Mouse (Mus musculus): Measurements from ENCODE around the gene Trcg1. TPM values are rescaled to one million over a fixed set of nuclear protein-coding genes. Genes with fewer than 3 reads are reported as not detected.

Gene Trcg1
- total RNA-seq, 2 experiments from 2014 or later, result not detected

- DNase-seq (ENCODE audit: low spot score in 2 of 2), result no peak
Measured at GRCm38 (mm10) chr9:57232341-57232940, 3.9 kb upstream of the Trcg1 start.

GRCm38 (mm10) chr9:57233142-57233541 lies 3.2 kb upstream of the Trcg1 start:
- DNase-seq (ENCODE audit: low spot score in 2 of 2), result no peak

- no peak for DNase-seq (ENCODE audit: low spot score in 2 of 2)
Measured at GRCm38 (mm10) chr9:57233767-57234166, 2.6 kb upstream of the Trcg1 start.

- DNase-seq (ENCODE audit: low spot score in 2 of 2), result no peak
Measured at GRCm38 (mm10) chr9:57237705-57238104, 1.3 kb downstream of the Trcg1 start.

GRCm38 (mm10) chr9:57238220-57238619 lies 1.9 kb downstream of the Trcg1 start:
- DNase-seq (ENCODE audit: low spot score in 2 of 2), result no peak

- DNase-seq (ENCODE audit: low spot score in 2 of 2), result no peak
Measured at GRCm38 (mm10) chr9:57241111-57241510, 4.8 kb downstream of the Trcg1 start.

- no peak for DNase-seq (ENCODE audit: low spot score in 2 of 2)
Measured at GRCm38 (mm10) chr9:57242916-57243315, 6.6 kb downstream of the Trcg1 start.

GRCm38 (mm10) chr9:57244106-57244685 lies 7.8 kb downstream of the Trcg1 start:
- no peak for DNase-seq (ENCODE audit: low spot score in 2 of 2)

GRCm38 (mm10) chr9:57246482-57246881 lies 10.1 kb downstream of the Trcg1 start:
- no peak for DNase-seq (ENCODE audit: low spot score in 2 of 2)

- no peak for DNase-seq (ENCODE audit: low spot score in 2 of 2)
Measured at GRCm38 (mm10) chr9:57247201-57247671, 10.9 kb downstream of the Trcg1 start.

- no peak for DNase-seq (ENCODE audit: low spot score in 2 of 2)
Measured at GRCm38 (mm10) chr9:57248030-57248942, 11.9 kb downstream of the Trcg1 start.

- no peak for DNase-seq (ENCODE audit: low spot score in 2 of 2)
Measured at GRCm38 (mm10) chr9:57250026-57250425, 13.7 kb downstream of the Trcg1 start.

- no peak for DNase-seq (ENCODE audit: low spot score in 2 of 2)
Measured at GRCm38 (mm10) chr9:57251139-57251538, 14.8 kb downstream of the Trcg1 start.

GRCm38 (mm10) chr9:57254061-57254460 lies 17.7 kb downstream of the Trcg1 start:
- no peak for DNase-seq (ENCODE audit: low spot score in 2 of 2)

- DNase-seq (ENCODE audit: low spot score in 2 of 2), result no peak
Measured at GRCm38 (mm10) chr9:57254823-57255495, 18.6 kb downstream of the Trcg1 start.

- DNase-seq (ENCODE audit: low spot score in 2 of 2), result no peak
Measured at GRCm38 (mm10) chr9:57256309-57256708, 20.0 kb downstream of the Trcg1 start.

- no peak for DNase-seq (ENCODE audit: low spot score in 2 of 2)
Measured at GRCm38 (mm10) chr9:57256861-57257260, 20.5 kb downstream of the Trcg1 start.

GRCm38 (mm10) chr9:57257627-57258026 lies 21.3 kb downstream of the Trcg1 start:
- DNase-seq (ENCODE audit: low spot score in 2 of 2), result peak in 1 of 2 experiments; percentile 34

GRCm38 (mm10) chr9:57259736-57260135 lies 23.4 kb downstream of the Trcg1 start:
- peak; percentile 74 to 94 for DNase-seq (ENCODE audit: low spot score in 2 of 2)

- no peak for DNase-seq (ENCODE audit: low spot score in 2 of 2)
Measured at GRCm38 (mm10) chr9:57260940-57261339, 24.6 kb downstream of the Trcg1 start.

- DNase-seq (ENCODE audit: low spot score in 2 of 2), result peak in 1 of 2 experiments; percentile 43
Measured at GRCm38 (mm10) chr9:57261516-57261912, 25.2 kb downstream of the Trcg1 start.

Measured in layer of hippocampus, adult 18-20 months (tissue).